Mouse (Mus musculus) bone marrow, adult 2 months (tissue): ENCODE results near the gene Clstn2.

ENCODE experiments used
- CTCF ChIP-seq: fragments of 200-500 bp; IDR thresholded peaks from 2 replicates; pipeline ENCODE4 v1.5.1; 2011; ENCODE audit warnings: low read length, control low read depth; ENCODE audit not compliant: control insufficient read depth, insufficient read depth
- POLR2A ChIP-seq: fragments of 200-500 bp; IDR thresholded peaks from 2 replicates; pipeline ENCODE4 v1.6.1; 2011; ENCODE audit warnings: low read depth, mild to moderate bottlenecking, control low read depth, low read length, borderline replicate concordance; ENCODE audit not compliant: control insufficient read depth

- TF ChIP-seq POLR2A (no peak), CTCF (no peak)
Measured at GRCm38 (mm10) chr9:97538075-97538779, 494.8 kb downstream of the Clstn2 start.
